Mouse (Mus musculus): ENCODE results near the gene Olfr690. TPM values are rescaled to one million over a fixed set of nuclear protein-coding genes. Genes with fewer than 3 reads are reported as not detected.
"Not testable (repeated sequence)": the region's sequence is repeated elsewhere in the genome, so short reads cannot be mapped to it uniquely, and the experiment has no call there.

Gene Olfr690
- polyA plus RNA-seq (2016; fragmentation: Nextera tagmentation; extraction: Ambion mirVana) = not detected in 2 replicates

DNA sequence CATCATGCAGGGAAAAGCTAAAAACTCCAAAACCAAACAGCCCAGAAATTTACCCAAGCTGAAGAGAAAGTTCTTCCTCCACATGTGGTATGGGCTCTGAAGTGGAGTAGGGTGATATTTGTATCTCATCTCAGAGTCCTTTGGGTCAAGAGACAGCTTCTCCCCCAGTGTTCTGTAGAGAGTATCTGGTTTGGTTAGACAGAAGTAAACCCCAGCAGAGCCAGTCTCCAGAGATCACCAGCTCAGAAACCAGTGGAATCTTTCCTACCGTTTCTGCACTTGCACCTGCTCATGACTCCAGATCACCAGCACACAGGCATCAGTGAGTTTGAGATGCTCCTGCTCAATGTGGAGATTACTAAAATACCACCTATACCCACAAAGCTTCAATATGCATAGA is at the start of gene Olfr690:
Gene Olfr690, minus strand, starts transcription at position 101 of the 400 bp plus-strand sequence.
- no peak within 1 kb of the TSS for H3K4me3 ChIP-seq
- 89% methylated on average over 1 of the region's 1 CpGs for WGBS
- DNase-seq (ENCODE audit: low spot score) = no peak

DNA sequence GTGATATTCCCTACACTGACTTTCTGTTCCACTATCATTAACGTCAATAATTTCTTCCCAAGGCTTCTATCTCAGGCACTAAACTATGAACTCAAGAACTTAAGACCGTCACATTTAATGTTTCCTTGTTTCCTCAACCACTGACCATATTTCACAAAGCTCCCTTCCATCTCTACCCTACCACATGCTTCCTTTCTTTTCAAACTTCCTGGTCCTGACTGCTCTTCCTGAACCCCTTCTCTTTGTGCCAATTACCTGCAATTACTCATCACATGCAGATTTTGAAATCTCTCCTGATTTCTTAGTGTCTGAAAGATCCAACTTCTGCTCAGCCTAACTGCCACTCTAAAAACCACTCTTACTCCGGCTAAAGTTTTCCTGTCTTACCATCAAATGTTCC is 46.4 kb upstream of the Olfr690 start:
- H3K36me3 ChIP-seq = peaks cover 76% of the 10 kb centered on the region
- 95% methylated on average over 3 of the region's 3 CpGs for WGBS
- H3K27ac ChIP-seq = no peak overlapping the region
- H3K9me3 ChIP-seq = no peaks in the 10 kb centered on the region
- H3K27me3 ChIP-seq (ENCODE audit: insufficient read depth, poor library complexity, severe bottlenecking) = no peaks in the 10 kb centered on the region
- H3K4me1 ChIP-seq = no peaks in the 10 kb centered on the region
- DNase-seq (ENCODE audit: low spot score) = no peak
- no peak overlapping the region for H3K4me3 ChIP-seq

More for the DNA sequence above, at the start of gene Olfr690:
- Histone ChIP-seq H3K27me3 (ENCODE audit: insufficient read depth, poor library complexity, severe bottlenecking) (no peaks in the 10 kb centered on the region), H3K36me3 (no peaks in the 10 kb centered on the region), H3K4me1 (no peaks in the 10 kb centered on the region), H3K27ac (no peak within 1 kb of the TSS), H3K9me3 (no peaks in the 10 kb centered on the region)

DNA sequence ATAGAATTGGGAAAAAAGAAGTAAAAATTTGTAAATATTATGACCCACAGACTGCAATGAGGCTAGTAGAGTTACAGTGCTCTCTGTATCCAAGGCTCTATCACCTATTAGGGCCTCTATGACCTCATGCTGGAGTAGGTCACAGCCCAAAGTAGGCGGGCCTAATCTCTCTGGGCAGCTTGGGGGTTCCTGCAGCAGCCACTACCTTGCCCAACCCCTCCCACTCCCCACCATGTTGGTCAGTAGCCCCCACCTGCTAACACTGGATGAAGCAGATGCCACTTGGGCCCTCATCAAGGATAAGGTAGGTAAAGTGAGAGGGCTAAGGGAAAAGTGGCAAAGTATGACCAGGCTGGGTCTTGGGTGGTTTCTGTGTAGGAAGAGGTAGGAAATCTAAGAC is 41.0 kb upstream of the Olfr690 start, which contains the start of gene Gm5901:
Gene Gm5901, plus strand, starts transcription at position 173 of the 400 bp plus-strand sequence.
- Histone ChIP-seq H3K4me3 (no peak within 1 kb of the TSS), H3K27ac (no peak within 1 kb of the TSS), H3K36me3 (peaks cover 43% of the 10 kb centered on the region), H3K4me1 (no peaks in the 10 kb centered on the region), H3K9me3 (no peaks in the 10 kb centered on the region), H3K27me3 (ENCODE audit: insufficient read depth, poor library complexity, severe bottlenecking) (no peaks in the 10 kb centered on the region)
- DNase-seq (ENCODE audit: low spot score) = no peak
- 68% methylated on average over 1 of the region's 1 CpGs for WGBS

DNA sequence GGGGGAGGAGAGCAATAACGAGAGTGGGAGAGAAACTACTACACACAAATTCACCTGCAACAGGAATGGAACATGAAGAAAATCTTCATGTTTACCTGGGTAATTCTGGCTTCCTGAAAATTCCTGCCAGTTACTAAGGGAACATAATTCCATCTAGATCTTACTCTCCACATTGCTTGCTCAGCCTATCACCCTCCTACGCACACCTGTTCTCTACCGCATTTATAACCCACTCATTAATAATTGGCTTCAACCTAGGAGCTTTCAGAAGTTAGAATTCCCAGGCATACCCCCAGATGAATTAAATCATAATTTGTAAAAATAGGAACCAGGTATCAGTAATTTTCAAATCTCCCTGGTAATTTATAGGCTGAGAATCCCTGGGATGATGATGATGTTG is 40.1 kb upstream of the Olfr690 start:
- Histone ChIP-seq H3K4me3 (no peak overlapping the region), H3K27me3 (ENCODE audit: insufficient read depth, poor library complexity, severe bottlenecking) (no peaks in the 10 kb centered on the region), H3K4me1 (no peaks in the 10 kb centered on the region), H3K9me3 (no peaks in the 10 kb centered on the region), H3K27ac (no peak overlapping the region), H3K36me3 (peaks cover 34% of the 10 kb centered on the region)
- WGBS = 96% methylated on average over 3 of the region's 3 CpGs
- no peak for DNase-seq (ENCODE audit: low spot score)

DNA sequence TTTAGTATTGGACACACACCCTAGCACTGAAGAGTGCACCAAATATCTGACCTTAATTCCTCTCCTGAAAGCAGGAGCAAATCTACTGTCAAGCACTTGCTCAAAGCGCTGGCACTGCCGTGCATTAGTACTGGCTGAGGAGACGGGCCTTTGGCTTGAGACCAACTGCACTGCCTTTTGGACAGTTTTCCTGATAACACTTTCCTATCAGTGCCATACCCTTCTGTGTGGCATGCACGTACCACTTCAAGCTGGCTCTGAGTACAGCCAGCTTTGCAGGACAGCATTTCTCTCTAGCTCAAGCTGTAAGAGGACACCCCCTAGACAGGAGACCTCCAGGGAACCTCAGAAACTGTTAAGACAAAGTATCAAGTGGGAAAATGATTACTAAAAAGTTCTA is 39.6 kb upstream of the Olfr690 start:
- no peak overlapping the region for H3K27ac ChIP-seq
- WGBS = 61% methylated on average over 4 of the region's 4 CpGs
- DNase-seq (ENCODE audit: low spot score) = no peak
- H3K4me3 ChIP-seq = no peak overlapping the region
- H3K36me3 ChIP-seq = peaks cover 29% of the 10 kb centered on the region
- no peaks in the 10 kb centered on the region for H3K9me3 ChIP-seq
- no peaks in the 10 kb centered on the region for H3K4me1 ChIP-seq
- H3K27me3 ChIP-seq (ENCODE audit: insufficient read depth, poor library complexity, severe bottlenecking) = no peaks in the 10 kb centered on the region

DNA sequence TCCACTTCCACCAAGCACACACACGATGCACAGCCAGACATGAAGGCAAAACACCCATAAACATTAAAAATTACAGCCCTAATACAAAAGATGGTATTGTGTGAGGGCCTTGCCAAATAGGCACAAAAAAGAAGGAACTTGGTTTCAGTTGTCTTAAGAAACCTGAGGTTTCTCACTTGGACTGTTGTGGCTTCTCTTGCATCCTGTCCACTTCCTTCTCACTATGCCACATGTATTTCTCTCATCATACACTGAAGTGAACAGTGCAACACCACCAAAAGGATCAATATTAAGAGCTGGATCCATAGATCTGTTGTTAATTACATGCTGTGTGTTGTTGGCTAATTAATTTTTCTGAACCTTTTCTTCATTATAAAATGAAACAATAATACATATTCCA is 39.0 kb upstream of the Olfr690 start:
- H3K4me3 ChIP-seq = no peak overlapping the region
- H3K9me3 ChIP-seq = no peaks in the 10 kb centered on the region
- no peak overlapping the region for H3K27ac ChIP-seq
- peaks cover 23% of the 10 kb centered on the region for H3K36me3 ChIP-seq
- H3K27me3 ChIP-seq (ENCODE audit: insufficient read depth, poor library complexity, severe bottlenecking) = no peaks in the 10 kb centered on the region
- no peaks in the 10 kb centered on the region for H3K4me1 ChIP-seq
- no peak for DNase-seq (ENCODE audit: low spot score)
- WGBS = 92% methylated on average over 1 of the region's 1 CpGs

DNA sequence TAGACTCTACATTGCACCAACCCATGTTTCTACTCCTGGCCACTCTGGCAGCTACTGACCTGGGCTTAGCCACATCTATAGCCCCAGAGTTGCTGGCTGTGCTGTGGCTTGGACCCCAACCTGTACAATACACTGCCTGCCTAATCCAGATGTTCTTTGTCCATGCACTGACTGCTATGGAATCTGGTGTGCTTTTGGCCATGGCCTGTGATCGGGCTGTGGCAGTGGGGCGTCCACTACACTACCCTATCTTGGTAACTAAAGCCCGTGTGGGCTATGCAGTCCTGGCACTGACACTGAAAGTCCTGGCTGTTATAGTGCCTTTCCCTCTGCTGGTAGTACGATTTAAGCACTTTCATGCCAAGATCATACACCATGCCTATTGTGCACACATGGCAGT is 34.6 kb upstream of the Olfr690 start:
- no peak overlapping the region for H3K4me3 ChIP-seq
- no peak for DNase-seq (ENCODE audit: low spot score)
- WGBS = 82% methylated on average over 4 of the region's 4 CpGs
- no peaks in the 10 kb centered on the region for H3K9me3 ChIP-seq
- H3K27me3 ChIP-seq (ENCODE audit: insufficient read depth, poor library complexity, severe bottlenecking) = no peaks in the 10 kb centered on the region
- H3K27ac ChIP-seq = no peak overlapping the region
- H3K4me1 ChIP-seq = no peaks in the 10 kb centered on the region
- peaks cover 2% of the 10 kb centered on the region; the same call in 1 of the 2 replicates for H3K36me3 ChIP-seq

DNA sequence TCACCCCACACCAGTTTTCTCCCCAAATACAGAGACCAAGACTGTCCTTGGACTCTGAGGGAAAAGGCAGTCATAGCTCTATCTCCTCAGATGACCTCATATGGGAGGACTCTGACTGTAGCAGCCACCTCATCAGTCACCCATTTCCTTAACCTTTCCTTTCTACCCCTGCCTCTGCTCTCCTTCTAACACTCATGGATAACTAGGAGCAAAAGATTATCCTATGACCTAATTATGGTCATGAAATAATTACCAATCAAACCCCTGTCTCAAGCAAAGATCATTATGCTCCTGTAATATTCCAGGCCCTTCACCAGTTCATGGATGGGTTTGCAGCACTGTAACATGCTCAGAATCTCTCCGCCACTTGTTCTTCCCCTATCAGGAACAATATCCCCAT is 34.0 kb upstream of the Olfr690 start, which contains the start of gene Olfr692:
Gene Olfr692, plus strand, starts transcription at position 301 of the 400 bp plus-strand sequence.
- Histone ChIP-seq H3K36me3 (peaks cover 2% of the 10 kb centered on the region; the same call in 1 of the 2 replicates), H3K4me1 (no peaks in the 10 kb centered on the region), H3K4me3 (no peak within 1 kb of the TSS), H3K27me3 (ENCODE audit: insufficient read depth, poor library complexity, severe bottlenecking) (no peaks in the 10 kb centered on the region), H3K27ac (no peak within 1 kb of the TSS), H3K9me3 (no peaks in the 10 kb centered on the region)
- no peak for DNase-seq (ENCODE audit: low spot score)
- WGBS = 93% methylated on average over 1 of the region's 1 CpGs

DNA sequence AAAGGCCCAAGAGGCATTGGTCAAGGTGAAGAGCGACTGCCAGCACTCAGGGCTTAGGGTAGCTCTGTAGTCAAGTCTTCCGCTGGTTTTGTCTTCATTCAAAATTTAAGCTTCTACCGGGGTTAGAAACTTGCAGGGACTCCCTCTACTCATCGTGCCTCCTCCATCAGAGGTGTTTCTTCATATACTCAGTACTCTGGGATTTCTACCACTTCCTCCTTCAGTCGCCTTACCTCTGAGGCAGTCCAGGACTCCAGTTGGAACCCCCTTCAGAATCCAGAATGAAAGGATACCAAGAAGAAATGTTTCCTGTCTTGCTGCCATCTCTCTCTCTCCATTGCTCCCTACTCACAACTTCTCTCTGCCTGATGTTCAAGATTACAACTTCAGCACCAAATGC is 33.4 kb upstream of the Olfr690 start:
- Histone ChIP-seq H3K4me3 (no peak overlapping the region), H3K27ac (no peak overlapping the region), H3K27me3 (ENCODE audit: insufficient read depth, poor library complexity, severe bottlenecking) (no peaks in the 10 kb centered on the region), H3K4me1 (no peaks in the 10 kb centered on the region), H3K9me3 (no peaks in the 10 kb centered on the region), H3K36me3 (peaks cover 2% of the 10 kb centered on the region; the same call in 1 of the 2 replicates)
- DNase-seq (ENCODE audit: low spot score) = no peak
- 79% methylated on average over 5 of the region's 5 CpGs for WGBS

DNA sequence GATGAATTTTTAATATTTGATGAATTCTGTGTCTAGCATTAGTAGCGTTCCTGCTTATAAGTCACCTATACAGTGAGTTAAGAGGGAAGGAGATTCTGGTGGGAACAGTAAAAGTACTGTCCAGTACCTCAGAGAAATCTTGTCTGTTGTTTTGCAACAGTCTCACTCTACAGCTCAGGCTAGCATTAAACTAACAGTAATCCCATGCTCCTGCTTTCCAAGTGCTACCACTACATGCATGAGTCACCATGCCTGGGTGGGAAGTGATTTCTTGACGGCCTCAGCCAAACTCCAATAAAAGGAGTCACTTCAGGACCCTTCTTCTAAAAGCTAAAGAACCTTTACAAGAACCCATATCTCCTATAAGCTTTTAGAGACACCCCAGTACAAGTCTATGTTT is 27.8 kb upstream of the Olfr690 start:
- Histone ChIP-seq H3K4me1 (no peaks in the 10 kb centered on the region), H3K36me3 (no peaks in the 10 kb centered on the region), H3K27ac (no peak overlapping the region), H3K27me3 (ENCODE audit: insufficient read depth, poor library complexity, severe bottlenecking) (no peaks in the 10 kb centered on the region), H3K4me3 (no peak overlapping the region), H3K9me3 (no peaks in the 10 kb centered on the region)
- 76% methylated on average over 2 of the region's 2 CpGs for WGBS
- no peak for DNase-seq (ENCODE audit: low spot score)

DNA sequence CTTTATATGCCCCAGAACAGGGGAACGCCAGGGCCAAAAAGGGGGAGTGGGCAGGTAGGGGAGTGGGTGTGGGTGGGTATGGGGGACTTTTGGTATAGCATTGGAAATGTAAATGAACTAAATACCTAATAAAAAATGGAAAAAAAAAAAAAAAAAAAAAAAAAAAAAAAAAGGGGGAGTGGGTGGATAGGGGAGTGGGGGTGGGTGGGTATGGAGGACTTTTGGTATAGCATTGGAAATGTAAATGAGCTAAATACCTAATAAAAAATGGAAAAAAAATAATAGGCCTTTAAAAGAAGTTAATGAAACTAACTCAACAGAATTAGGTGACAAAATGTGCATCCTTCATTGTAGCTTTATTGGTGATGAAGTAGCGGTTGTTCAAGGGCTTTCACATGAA is 22.6 kb upstream of the Olfr690 start:
- not testable (repeated sequence) for H3K9me3 ChIP-seq; H3K27ac ChIP-seq; H3K27me3 ChIP-seq (ENCODE audit: insufficient read depth, poor library complexity, severe bottlenecking); H3K4me3 ChIP-seq; DNase-seq (ENCODE audit: low spot score); H3K36me3 ChIP-seq; H3K4me1 ChIP-seq
- 96% methylated on average over 1 of the region's 2 CpGs for WGBS

DNA sequence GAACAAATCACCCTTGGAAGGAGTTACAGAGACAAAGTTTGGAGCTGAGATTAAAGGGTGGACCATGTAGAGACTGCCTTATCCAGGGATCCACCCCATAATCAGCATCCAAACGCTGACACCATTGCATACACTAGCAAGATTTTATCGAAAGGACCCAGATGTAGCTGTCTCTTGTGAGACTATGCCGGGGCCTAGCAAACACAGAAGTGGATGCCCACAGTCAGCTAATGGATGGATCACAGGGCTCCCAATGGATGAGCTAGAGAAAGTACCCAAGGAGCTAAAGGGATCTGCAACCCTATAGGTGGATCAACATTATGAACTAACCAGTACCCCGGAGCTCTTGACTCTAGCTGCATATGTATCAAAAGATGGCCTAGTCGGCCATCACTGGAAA is 22.2 kb upstream of the Olfr690 start:
- H3K9me3 ChIP-seq; H3K36me3 ChIP-seq; H3K4me3 ChIP-seq; H3K27me3 ChIP-seq (ENCODE audit: insufficient read depth, poor library complexity, severe bottlenecking); DNase-seq (ENCODE audit: low spot score); H3K4me1 ChIP-seq; H3K27ac ChIP-seq: not testable (repeated sequence)
- WGBS = no CpG with 5 or more reads among the region's 5 CpGs

DNA sequence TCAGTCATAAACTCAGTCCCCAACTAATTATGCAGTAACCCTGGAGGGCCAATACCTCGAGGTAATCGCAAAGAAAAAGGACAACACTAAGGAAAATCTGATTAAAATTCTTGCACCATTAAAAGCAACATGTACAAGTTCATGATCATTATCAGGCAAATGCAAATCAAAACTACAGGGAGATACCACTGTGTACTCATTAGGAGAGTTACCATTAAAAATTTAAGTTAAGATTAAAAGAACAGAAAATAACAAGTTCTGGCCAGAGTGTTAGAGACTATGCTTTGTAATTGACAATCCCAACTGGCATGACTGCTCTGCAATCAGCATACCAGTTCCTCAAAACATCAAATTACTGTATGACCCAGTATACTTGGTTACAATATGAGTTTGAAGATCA is 8.8 kb upstream of the Olfr690 start:
- 85% methylated on average over 2 of the region's 2 CpGs for WGBS
- Histone ChIP-seq H3K27ac (no peak overlapping the region), H3K36me3 (no peaks in the 10 kb centered on the region), H3K4me3 (no peak overlapping the region), H3K27me3 (ENCODE audit: insufficient read depth, poor library complexity, severe bottlenecking) (no peaks in the 10 kb centered on the region), H3K9me3 (no peaks in the 10 kb centered on the region), H3K4me1 (no peaks in the 10 kb centered on the region)
- no peak for DNase-seq (ENCODE audit: low spot score)

DNA sequence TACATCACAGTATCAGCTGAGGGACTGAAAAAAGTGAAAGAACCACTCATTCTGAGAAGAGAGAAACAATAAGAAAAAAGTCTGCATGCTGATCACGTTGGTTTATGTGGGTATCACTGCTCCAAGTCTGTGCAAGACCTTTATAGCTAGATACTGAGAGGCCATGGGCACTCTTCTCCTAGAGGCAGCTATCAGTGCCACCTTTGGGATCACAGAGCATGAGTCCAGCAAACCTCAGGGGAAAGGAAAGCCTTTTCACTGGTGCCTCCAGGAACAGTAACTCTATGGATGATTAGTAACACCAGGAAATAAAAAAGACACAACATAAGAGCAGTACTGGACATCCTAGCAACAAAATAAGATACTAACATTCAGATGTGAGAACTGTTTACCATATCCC is 8.3 kb upstream of the Olfr690 start, which contains the start of gene Olfr691:
Gene Olfr691, minus strand, starts transcription at position 101 of the 400 bp plus-strand sequence.
- Histone ChIP-seq H3K4me1 (no peaks in the 10 kb centered on the region), H3K36me3 (no peaks in the 10 kb centered on the region), H3K4me3 (no peak within 1 kb of the TSS), H3K9me3 (no peaks in the 10 kb centered on the region), H3K27me3 (ENCODE audit: insufficient read depth, poor library complexity, severe bottlenecking) (no peaks in the 10 kb centered on the region), H3K27ac (no peak within 1 kb of the TSS)
- WGBS = 47% methylated on average over 1 of the region's 1 CpGs
- DNase-seq (ENCODE audit: low spot score) = no peak
